Mouse (Mus musculus) forebrain, embryonic 14.5 days (tissue): ENCODE measurements around the gene Smim22. TPM values are rescaled to one million over a fixed set of nuclear protein-coding genes. Genes with fewer than 3 reads are reported as not detected.

Experiments
- ATAC-seq: fragments of 200-750 bp; cut with Nextera tagmentation; 2 replicates; pipeline ENCODE4 v1.8.0; 2017; ENCODE audit warnings: mild to moderate bottlenecking, moderate library complexity
- DNase-seq: peaks from one replicate; pipeline ENCODE4 v3.0.0-alpha.2; 2015; ENCODE audit warnings: low spot score
- H3K27ac ChIP-seq: fragments of 300-500 bp; sonication (generic); 2 replicates; pipeline ENCODE4 v1.5.1; 2014; ENCODE audit warnings: low read depth, mild to moderate bottlenecking, control low read depth, low read length, moderate library complexity
- H3K27me3 ChIP-seq: fragments of 300-500 bp; sonication (generic); replicated peaks from 2 replicates; pipeline ENCODE4 v1.6.1; 2014; ENCODE audit warnings: low read length, control low read depth, mixed read lengths; ENCODE audit not compliant: control insufficient read depth, insufficient read depth
- H3K36me3 ChIP-seq: fragments of 300-500 bp; sonication (generic); 2 replicates; pipeline ENCODE4 v1.6.1; 2014; ENCODE audit warnings: low read length, control low read depth; ENCODE audit not compliant: control insufficient read depth, insufficient read depth
- H3K4me1 ChIP-seq: fragments of 300-500 bp; sonication (generic); 2 replicates; pipeline ENCODE4 v1.6.1; 2014; ENCODE audit warnings: antibody characterized with exemption, low read length, control low read depth; ENCODE audit not compliant: control insufficient read depth, insufficient read depth
- H3K4me2 ChIP-seq: fragments of 300-500 bp; sonication (generic); 2 replicates; pipeline ENCODE4 v1.6.1; 2014; ENCODE audit warnings: mild to moderate bottlenecking, control low read depth, low read length
- H3K4me3 ChIP-seq: fragments of 300-500 bp; sonication (generic); 2 replicates; pipeline ENCODE4 v1.5.1; 2014; ENCODE audit warnings: low read depth, low read length, control low read depth
- H3K9ac ChIP-seq: fragments of 300-500 bp; sonication (generic); 2 replicates; pipeline ENCODE4 v1.6.1; 2014; ENCODE audit warnings: mild to moderate bottlenecking, low read length, control low read depth, moderate library complexity
- H3K9me3 ChIP-seq: fragments of 300-500 bp; sonication (generic); replicated peaks from 2 replicates; pipeline ENCODE4 v1.6.1; 2016; ENCODE audit warnings: low read length, control low read depth, mixed read lengths; ENCODE audit not compliant: control insufficient read depth
- WGBS: fragments of 180-500 bp; shearing (Covaris S2); extraction: QIAGEN DNeasy Blood & Tissue Kit; methylation state at CpG from one replicate; pipeline ENCODE4 v1.1.7; 2014; 5-methylcytosine and 5-hydroxymethylcytosine counted together
- polyA plus RNA-seq: library from polyadenylated mRNA; unstranded; fragments of >200 nt; fragmentation: Nextera tagmentation; extraction: Ambion mirVana; gene quantifications from 2 replicates; pipeline ENCODE4 v1.2.1, GENCODE M21; 2014

Smim22 gene
- polyA plus RNA-seq, 1 experiment from 2014 or later: 0.75 TPM

DNA sequence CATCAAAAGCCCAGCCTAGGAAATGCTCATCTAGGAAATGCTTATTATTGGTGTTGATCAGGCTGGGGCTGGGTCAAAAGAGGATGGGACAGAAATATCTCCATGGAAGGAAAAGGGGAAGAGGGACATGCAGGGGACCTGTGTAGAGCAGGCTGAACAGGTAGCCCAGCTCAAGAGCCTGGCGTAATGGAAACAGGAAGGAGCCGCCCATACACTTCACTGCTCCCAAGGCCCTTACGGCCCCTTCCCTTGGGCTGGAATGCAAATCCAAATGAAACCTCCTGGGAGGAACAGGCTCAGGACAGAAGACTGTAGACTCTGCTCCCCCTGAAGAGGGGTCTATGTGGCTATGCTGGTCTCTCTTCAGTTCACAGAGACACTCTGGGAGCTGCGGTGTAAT lies 7.5 kb downstream of the Smim22 start:
- H3K27me3 ChIP-seq: no peaks in the 10 kb centered on the region
- H3K9ac ChIP-seq: no peak overlapping the region
- DNase-seq (no peak), ATAC-seq (no peak)
- H3K4me2 ChIP-seq: no peak overlapping the region
- H3K4me3 ChIP-seq: no peak overlapping the region
- H3K4me1 ChIP-seq: peaks cover 6% of the 10 kb centered on the region
- no peak overlapping the region for H3K27ac ChIP-seq
- 91% methylated on average over 4 of the region's 4 CpGs for WGBS
- peaks cover 52% of the 10 kb centered on the region for H3K36me3 ChIP-seq
- no peaks in the 10 kb centered on the region for H3K9me3 ChIP-seq

DNA sequence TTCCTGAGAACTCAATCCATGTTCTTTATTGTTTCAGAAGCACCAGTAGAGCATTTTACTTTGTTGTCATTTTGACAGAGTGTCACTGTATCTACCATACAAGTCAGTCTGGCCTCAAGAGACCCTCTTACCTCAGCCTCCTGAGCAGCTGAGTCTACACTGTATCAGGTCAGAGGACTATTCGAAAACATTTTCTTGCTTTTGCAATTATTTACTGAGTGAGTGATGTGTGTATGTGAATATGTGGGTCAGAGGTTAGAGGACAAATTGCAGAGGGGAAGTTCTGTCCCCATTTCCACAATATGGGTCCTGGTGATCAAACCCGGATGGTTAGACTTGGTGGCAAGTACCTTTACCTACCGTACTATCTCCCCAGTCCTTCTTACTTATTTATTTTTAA lies 16.9 kb downstream of the Smim22 start:
- H3K9me3 ChIP-seq: no peaks in the 10 kb centered on the region
- H3K4me1 ChIP-seq: no peaks in the 10 kb centered on the region
- no peak overlapping the region for H3K9ac ChIP-seq
- no peak overlapping the region for H3K4me2 ChIP-seq
- H3K4me3 ChIP-seq: no peak overlapping the region
- ATAC-seq (no peak), DNase-seq (no peak)
- peaks cover 97% of the 10 kb centered on the region for H3K36me3 ChIP-seq
- WGBS: 98% methylated on average over 3 of the region's 3 CpGs
- H3K27ac ChIP-seq: no peak overlapping the region
- no peaks in the 10 kb centered on the region for H3K27me3 ChIP-seq

DNA sequence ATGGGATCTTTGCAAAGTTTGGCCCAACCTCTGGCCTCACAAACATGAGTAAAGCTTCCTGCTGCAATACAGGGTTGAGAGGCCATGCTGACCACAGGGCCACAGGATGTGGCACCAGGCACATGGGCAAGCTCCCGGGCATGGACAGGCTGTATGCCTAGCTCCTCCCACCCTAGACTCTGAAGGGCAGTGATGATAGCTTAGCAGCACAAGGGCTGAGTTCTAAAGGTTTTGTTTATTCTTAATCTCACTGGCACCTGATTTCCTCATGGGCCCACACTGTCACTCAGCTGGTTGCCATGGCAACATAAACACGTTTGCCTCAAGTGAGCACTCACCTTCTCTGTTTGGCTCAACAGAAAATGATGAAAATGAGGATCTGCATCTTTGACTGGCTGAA lies 22.8 kb downstream of the Smim22 start:
- H3K4me3 ChIP-seq: no peak overlapping the region
- DNase-seq: peak; percentile 13
- peaks cover 100% of the 10 kb centered on the region for H3K36me3 ChIP-seq
- no peak overlapping the region for H3K27ac ChIP-seq
- H3K27me3 ChIP-seq: no peaks in the 10 kb centered on the region
- H3K9ac ChIP-seq: no peak overlapping the region
- H3K9me3 ChIP-seq: no peaks in the 10 kb centered on the region
- no peak overlapping the region for H3K4me2 ChIP-seq
- ATAC-seq: no peak
- WGBS: 63% methylated on average over 2 of the region's 2 CpGs
- no peaks in the 10 kb centered on the region for H3K4me1 ChIP-seq

DNA sequence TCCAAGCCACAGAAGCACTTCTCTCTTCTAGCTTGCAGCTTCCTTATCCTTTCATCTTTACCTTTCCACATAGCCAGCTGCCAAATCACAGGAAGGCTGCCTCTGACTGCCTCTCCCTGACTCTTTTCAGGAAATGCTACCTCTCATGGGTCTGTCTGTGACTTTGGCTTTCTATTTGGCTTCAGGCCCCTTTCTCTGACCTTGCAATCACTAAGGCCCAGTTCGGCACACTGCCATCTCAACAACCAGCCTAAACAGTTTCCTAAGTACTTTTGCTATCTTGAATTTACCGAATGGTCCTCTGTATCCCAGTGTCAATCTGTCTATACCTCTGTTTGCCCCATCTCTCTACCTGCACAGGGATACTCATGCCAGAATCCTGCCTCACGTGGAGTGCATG lies 28.5 kb downstream of the Smim22 start:
- Histone ChIP-seq H3K9ac (no peak overlapping the region), H3K4me3 (no peak overlapping the region), H3K36me3 (peaks cover 97% of the 10 kb centered on the region), H3K4me2 (no peak overlapping the region), H3K27ac (no peak overlapping the region), H3K27me3 (no peaks in the 10 kb centered on the region), H3K9me3 (no peaks in the 10 kb centered on the region), H3K4me1 (no peaks in the 10 kb centered on the region)
- DNase-seq (no peak), ATAC-seq (no peak)
- 97% methylated on average over 3 of the region's 3 CpGs for WGBS

DNA sequence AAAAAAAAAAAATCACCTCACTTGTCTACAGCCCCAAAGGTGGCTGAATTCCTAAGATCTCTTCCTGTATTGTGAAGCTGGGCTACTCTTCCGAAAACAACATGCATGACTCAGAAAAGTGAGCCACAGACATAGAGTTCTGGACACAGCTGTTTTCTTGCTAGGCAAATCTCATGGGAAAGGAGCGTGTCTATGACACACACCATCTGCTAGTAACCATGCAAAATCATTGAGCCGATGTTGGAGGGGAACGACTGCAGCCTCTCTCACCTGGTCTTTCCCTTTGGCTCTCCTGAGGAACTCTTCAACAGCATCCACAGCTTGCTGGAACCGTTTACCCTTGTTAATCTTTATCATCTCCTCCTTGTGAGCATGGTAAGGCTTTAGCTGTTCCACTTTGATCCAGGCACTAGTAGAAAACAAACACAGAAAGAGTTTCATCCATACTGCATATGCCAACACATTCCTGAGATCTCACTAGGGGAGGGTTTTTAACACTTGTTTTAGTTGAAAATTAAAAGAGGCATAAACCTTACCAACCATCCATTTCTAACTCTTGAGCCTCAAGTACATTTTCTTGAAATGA lies 29.7 kb downstream of the Smim22 start:
- ATAC-seq: no peak
- Histone ChIP-seq H3K4me3 (no peak overlapping the region), H3K9me3 (no peaks in the 10 kb centered on the region), H3K27me3 (no peaks in the 10 kb centered on the region), H3K36me3 (peaks cover 97% of the 10 kb centered on the region), H3K9ac (no peak overlapping the region), H3K4me2 (no peak overlapping the region), H3K27ac (no peak overlapping the region), H3K4me1 (no peaks in the 10 kb centered on the region)
- no peak for DNase-seq
- WGBS: 87% methylated on average over 5 of the region's 5 CpGs

DNA sequence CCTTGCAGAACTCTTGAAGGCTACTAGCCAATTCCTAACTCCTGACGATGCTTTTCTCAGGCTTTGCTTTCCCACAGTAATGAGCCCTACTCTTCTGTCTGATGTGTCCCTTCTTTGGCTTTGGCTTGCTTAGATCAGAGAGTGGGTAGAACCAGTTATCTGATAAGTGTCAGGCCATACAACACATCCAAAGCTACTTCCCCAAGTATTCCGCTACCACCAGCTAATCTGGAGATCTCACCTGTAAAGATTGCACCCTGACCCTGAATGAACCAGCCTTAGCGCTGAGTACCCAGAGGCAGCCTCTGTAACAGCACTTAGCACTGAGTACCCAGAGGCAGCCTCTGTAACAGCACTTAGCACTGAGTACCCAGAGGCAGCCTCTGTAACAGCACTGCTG lies 38.2 kb downstream of the Smim22 start:
- no peak overlapping the region for H3K4me3 ChIP-seq
- DNase-seq (no peak), ATAC-seq (no peak)
- H3K4me1 ChIP-seq: peaks cover 9% of the 10 kb centered on the region
- H3K9me3 ChIP-seq: no peaks in the 10 kb centered on the region
- 92% methylated on average over 3 of the region's 3 CpGs for WGBS
- H3K27ac ChIP-seq: no peak overlapping the region
- H3K27me3 ChIP-seq: no peaks in the 10 kb centered on the region
- no peak overlapping the region for H3K4me2 ChIP-seq
- no peak overlapping the region for H3K9ac ChIP-seq
- peaks cover 70% of the 10 kb centered on the region for H3K36me3 ChIP-seq

DNA sequence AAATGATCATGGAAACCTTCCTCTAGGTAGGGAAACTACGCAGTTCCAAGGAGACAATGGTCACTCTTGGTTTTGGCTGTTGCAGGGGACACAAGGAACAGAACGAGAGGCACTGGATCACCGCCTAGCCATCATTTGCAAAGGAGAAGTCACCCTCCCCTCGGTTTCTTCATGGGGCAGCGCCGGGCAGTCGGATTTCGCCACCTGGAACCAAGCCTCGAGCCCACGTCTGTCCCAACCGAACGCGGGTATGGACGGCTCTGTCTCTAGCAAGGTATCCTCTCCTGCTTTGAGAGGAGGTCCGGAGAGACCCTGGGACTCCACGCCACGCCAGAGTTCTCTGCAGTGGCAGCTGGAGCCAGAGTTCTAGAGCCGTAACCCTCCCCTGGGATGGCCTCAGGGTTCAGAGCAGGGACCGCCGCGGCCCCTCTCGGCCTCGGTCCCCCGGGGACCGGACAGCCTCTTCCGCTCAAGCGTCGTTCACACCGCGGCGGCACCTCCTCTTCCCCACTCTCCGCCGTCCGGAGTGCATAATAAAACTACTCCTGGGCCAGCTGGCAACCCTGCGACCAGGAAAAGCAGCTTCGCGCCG lies 42.2 kb downstream of the Smim22 start:
- WGBS: under 1% methylated on average over 38 of the region's 38 CpGs
- H3K36me3 ChIP-seq: peaks cover 43% of the 10 kb centered on the region
- peak overlapping the region; percentile 91 for H3K4me2 ChIP-seq
- ATAC-seq: peak; percentile 51
- DNase-seq: no peak
- no peaks in the 10 kb centered on the region for H3K9me3 ChIP-seq
- H3K4me1 ChIP-seq: peaks cover 19% of the 10 kb centered on the region
- H3K4me3 ChIP-seq: peak overlapping the region; percentile 96
- peak overlapping the region; percentile 94 for H3K9ac ChIP-seq
- peak overlapping the region; percentile 79 for H3K27ac ChIP-seq
- no peaks in the 10 kb centered on the region for H3K27me3 ChIP-seq

DNA sequence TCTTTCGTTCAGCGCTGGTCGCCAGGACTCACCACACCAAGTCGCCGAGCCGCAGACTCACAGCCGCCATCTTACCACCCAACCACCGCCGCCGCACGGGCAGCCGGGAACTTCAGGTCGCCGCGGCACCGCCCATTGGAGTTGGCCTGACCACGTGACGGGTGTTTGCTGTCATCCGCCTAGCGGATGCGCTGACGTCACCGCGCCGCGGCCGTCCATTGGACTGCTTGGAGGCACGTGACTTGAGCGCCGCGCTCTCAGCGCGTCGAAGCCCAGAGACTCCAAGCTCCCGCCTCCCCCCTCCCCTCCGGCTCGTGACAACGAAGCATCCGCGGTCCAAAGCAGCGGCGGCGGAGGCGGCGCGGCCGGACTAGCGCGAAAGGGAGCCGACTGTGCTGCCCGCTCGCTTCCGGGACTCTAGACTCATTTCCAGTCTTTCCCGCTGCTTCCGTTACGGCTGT lies 42.7 kb downstream of the Smim22 start, which contains the start of the genes Glyr1 and Ubn1:
TSS of gene Glyr1 (minus strand) at position 90 of the 461 bp plus-strand sequence.
TSS of gene Ubn1 (plus strand) at position 284 of the 461 bp plus-strand sequence.
- Histone ChIP-seq H3K4me3 (peak within 1 kb of the TSS; percentile 96), H3K27ac (peak within 1 kb of the TSS; percentile 94), H3K4me2 (peak within 1 kb of the TSS; percentile 97), H3K4me1 (peaks cover 19% of the 10 kb centered on the region), H3K27me3 (no peaks in the 10 kb centered on the region), H3K9me3 (no peaks in the 10 kb centered on the region), H3K9ac (peak within 1 kb of the TSS; percentile 94), H3K36me3 (peaks cover 39% of the 10 kb centered on the region)
- peak; percentile 100 for DNase-seq
- under 1% methylated on average over 56 of the region's 56 CpGs for WGBS
- ATAC-seq: peak; percentile 100
